Comparison of ENCODE assay signal across 24 mouse cellular contexts in the genomic region with DNA sequence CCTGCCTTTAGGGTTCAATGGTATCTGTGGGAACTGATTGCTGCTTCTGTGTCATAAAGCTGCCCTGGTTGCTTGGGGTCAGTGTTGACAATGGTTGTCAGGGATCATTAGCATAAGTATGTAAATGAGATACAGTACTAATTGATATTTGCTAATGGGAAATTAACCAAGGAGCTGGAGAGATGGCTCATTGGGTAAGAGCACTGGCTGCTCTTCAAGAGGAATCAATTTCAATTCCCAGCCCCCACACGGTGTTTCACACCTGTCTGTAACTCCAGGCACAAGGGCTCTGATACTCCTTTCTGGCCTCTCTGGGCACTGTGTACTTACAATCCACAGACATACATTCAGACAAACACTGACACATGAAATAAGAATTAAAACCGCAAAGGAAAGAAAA.
A peak's percentile ranks its signal among the peaks of the same experiment; 100 is the strongest.
DNase-seq lines count a peak whose midpoint lies in the region; ATAC-seq and TF ChIP-seq lines count a peak whose summit lies in the region.
"Had no signal": no experiment of that assay in that cellular context is flagged by ENCODE, and none has a peak within 500 bp of the region (broad histone marks: within the 10 kb centered on the region; RNA-seq: fewer than 3 reads in every experiment).

No protein-coding gene starts in this region.

- 84% methylated on average over 2 of the region's 2 CpGs for WGBS in hindbrain, embryonic 13.5 days
- WGBS in hindbrain, embryonic 16.5 days = 71% methylated on average over 2 of the region's 2 CpGs
- 86% methylated on average over 2 of the region's 2 CpGs for WGBS in neural tube, embryonic 13.5 days
- 75% methylated on average over 2 of the region's 2 CpGs for WGBS in neural tube, embryonic 15.5 days

- peaks cover 6% of the 10 kb centered on the region; the same call in 1 of the 2 replicates for H3K4me1 ChIP-seq in hindbrain, embryonic 13.5 days (replicated peaks)
- no peaks in the 10 kb centered on the region for H3K4me1 ChIP-seq in hindbrain, embryonic 16.5 days (ENCODE audit: control insufficient read depth, insufficient read depth, low read depth, low read length)
- H3K4me1 ChIP-seq in neural tube, embryonic 13.5 days (replicated peaks) = 0 out of 2 replicates have a peak, but pooled peaks cover 6% of the 10 kb centered on the region
- no peaks in the 10 kb centered on the region for H3K4me1 ChIP-seq in neural tube, embryonic 15.5 days

- H3K9ac ChIP-seq in hindbrain, embryonic 13.5 days = no peak overlapping the region
- H3K9ac ChIP-seq in hindbrain, embryonic 16.5 days (ENCODE audit: low read depth, low read length) = no peak overlapping the region
- H3K9ac ChIP-seq in neural tube, embryonic 13.5 days = no peak overlapping the region
- no peak overlapping the region for H3K9ac ChIP-seq in neural tube, embryonic 15.5 days (replicated peaks)
- H3K9ac ChIP-seq: embryonic facial prominence, embryonic 13.5 days; forebrain, embryonic 12.5 days; forebrain, embryonic 15.5 days had no signal

- no peak for TF ChIP-seq CTCF in brain, embryonic 14.5 days (IDR thresholded peaks at IDR 0.05; ENCODE audit: borderline replicate concordance, extremely low read depth, insufficient read depth, insufficient read length)

- no peaks in the 10 kb centered on the region for H3K36me3 ChIP-seq in hindbrain, embryonic 13.5 days
- no peaks in the 10 kb centered on the region for H3K36me3 ChIP-seq in hindbrain, embryonic 16.5 days (ENCODE audit: control insufficient read depth, insufficient read depth, low read length)
- H3K36me3 ChIP-seq in neural tube, embryonic 13.5 days = no peaks in the 10 kb centered on the region
- H3K36me3 ChIP-seq in neural tube, embryonic 15.5 days = no peaks in the 10 kb centered on the region
- H3K36me3 ChIP-seq: embryonic facial prominence, embryonic 10.5 days; embryonic facial prominence, embryonic 13.5 days; forebrain, embryonic 12.5 days; forebrain, embryonic 15.5 days had no signal

- no peak overlapping the region for H3K4me2 ChIP-seq in hindbrain, embryonic 13.5 days
- no peak overlapping the region for H3K4me2 ChIP-seq in hindbrain, embryonic 16.5 days (ENCODE audit: low read length)
- H3K4me2 ChIP-seq in neural tube, embryonic 13.5 days = no peak overlapping the region
- no peak overlapping the region for H3K4me2 ChIP-seq in neural tube, embryonic 15.5 days
- H3K4me2 ChIP-seq: embryonic facial prominence, embryonic 13.5 days; forebrain, embryonic 12.5 days; forebrain, embryonic 15.5 days; heart, embryonic 11.5 days had no signal

- DNase-seq in brain, embryonic 14.5 days (ENCODE audit: low read depth) = peak; percentile 18
- DNase-seq in left cerebral cortex, postnatal 36 days (ENCODE audit: low spot score in 2 of 2) = no peak
- DNase-seq: adrenal gland, adult 2 months; adrenal gland, postnatal 14 days; cerebellum, adult 11-12 months; cerebellum, adult 8-10 months; cerebellum, postnatal 10 days; cerebellum, postnatal 36 days; embryo, embryonic 11 days; gastrocnemius, postnatal 25 days; heart, adult 2 months had no signal

- no peak overlapping the region for H3K4me3 ChIP-seq in hindbrain, embryonic 13.5 days
- H3K4me3 ChIP-seq in hindbrain, embryonic 16.5 days (ENCODE audit: low read length) = no peak overlapping the region
- no peak overlapping the region for H3K4me3 ChIP-seq in neural tube, embryonic 13.5 days
- H3K4me3 ChIP-seq in neural tube, embryonic 15.5 days (replicated peaks) = no peak overlapping the region
- H3K4me3 ChIP-seq: embryonic facial prominence, embryonic 10.5 days; embryonic facial prominence, embryonic 13.5 days; erythroblast, embryonic 14.5 days; forebrain, embryonic 12.5 days; forebrain, embryonic 15.5 days; heart, adult 2 months had no signal

- ATAC-seq in hindbrain, embryonic 13.5 days (ENCODE audit: low FRiP score) = peak; percentile 59; the same call in 1 of the 2 replicates
- no peak for ATAC-seq in hindbrain, embryonic 16.5 days
- peak; percentile 23; the same call in 1 of the 2 replicates for ATAC-seq in neural tube, embryonic 13.5 days (ENCODE audit: low read depth)
- no peak for ATAC-seq in neural tube, embryonic 15.5 days (ENCODE audit: low FRiP score)
- ATAC-seq: CD4-positive, CD25-positive, alpha-beta regulatory T cell, adult 4 months; forebrain, embryonic 15.5 days; inflammation-experienced regulatory T-cells, adult 6 months; intestine, embryonic 16.5 days had no signal

- no peak overlapping the region for H3K27ac ChIP-seq in hindbrain, embryonic 13.5 days
- no peak overlapping the region for H3K27ac ChIP-seq in hindbrain, embryonic 16.5 days (ENCODE audit: low read depth, low read length)
- H3K27ac ChIP-seq in neural tube, embryonic 13.5 days (replicated peaks) = no peak overlapping the region
- no peak overlapping the region for H3K27ac ChIP-seq in neural tube, embryonic 15.5 days (replicated peaks)
- H3K27ac ChIP-seq: embryonic facial prominence, embryonic 10.5 days; embryonic facial prominence, embryonic 13.5 days; forebrain, embryonic 12.5 days; forebrain, embryonic 15.5 days; heart, adult 2 months had no signal

- no peak for TF ChIP-seq POLR2A in brain, embryonic 14.5 days (IDR thresholded peaks at IDR 0.05; ENCODE audit: borderline replicate concordance, extremely low read depth, insufficient read depth, insufficient read length, poor library complexity, severe bottlenecking)

- intact Hi-C loops in left cerebral cortex, postnatal 36 days (cut with DNase I) = no loop called here

- no peaks in the 10 kb centered on the region for H3K9me3 ChIP-seq in hindbrain, embryonic 13.5 days
- peaks cover 3% of the 10 kb centered on the region; the same call in 1 of the 2 replicates for H3K9me3 ChIP-seq in hindbrain, embryonic 16.5 days (ENCODE audit: control insufficient read depth, low read length)
- 0 out of 2 replicates have a peak, but pooled peaks cover 8% of the 10 kb centered on the region for H3K9me3 ChIP-seq in neural tube, embryonic 13.5 days
- H3K9me3 ChIP-seq in neural tube, embryonic 15.5 days (replicated peaks) = no peaks in the 10 kb centered on the region
- H3K9me3 ChIP-seq: embryonic facial prominence, embryonic 10.5 days; embryonic facial prominence, embryonic 13.5 days; forebrain, embryonic 12.5 days; forebrain, embryonic 15.5 days had no signal

- no peaks in the 10 kb centered on the region for H3K27me3 ChIP-seq in hindbrain, embryonic 13.5 days
- no peaks in the 10 kb centered on the region for H3K27me3 ChIP-seq in hindbrain, embryonic 16.5 days (replicated peaks; ENCODE audit: control insufficient read depth, insufficient read depth, low read length)
- no peaks in the 10 kb centered on the region for H3K27me3 ChIP-seq in neural tube, embryonic 13.5 days
- H3K27me3 ChIP-seq in neural tube, embryonic 15.5 days (replicated peaks) = no peaks in the 10 kb centered on the region
- H3K27me3 ChIP-seq: embryonic facial prominence, embryonic 13.5 days; forebrain, embryonic 12.5 days; forebrain, embryonic 15.5 days had no signal

Comparison
In these comparisons a context has a peak if more than half of its experiments do, and no peak if none do; other contexts are left out.
1. ATAC-seq: peak in hindbrain, embryonic 13.5 days (single experiment) and neural tube, embryonic 13.5 days (single experiment); none in hindbrain, embryonic 16.5 days (single experiment) and neural tube, embryonic 15.5 days (single experiment).